Mouse (Mus musculus) right cerebral cortex, postnatal 25 days (tissue): Measurements from ENCODE around the gene Foxo3.

Experiments
- DNase-seq: peaks from one replicate; pipeline ENCODE4 v3.0.0; 2022

Gene Foxo3

DNA sequence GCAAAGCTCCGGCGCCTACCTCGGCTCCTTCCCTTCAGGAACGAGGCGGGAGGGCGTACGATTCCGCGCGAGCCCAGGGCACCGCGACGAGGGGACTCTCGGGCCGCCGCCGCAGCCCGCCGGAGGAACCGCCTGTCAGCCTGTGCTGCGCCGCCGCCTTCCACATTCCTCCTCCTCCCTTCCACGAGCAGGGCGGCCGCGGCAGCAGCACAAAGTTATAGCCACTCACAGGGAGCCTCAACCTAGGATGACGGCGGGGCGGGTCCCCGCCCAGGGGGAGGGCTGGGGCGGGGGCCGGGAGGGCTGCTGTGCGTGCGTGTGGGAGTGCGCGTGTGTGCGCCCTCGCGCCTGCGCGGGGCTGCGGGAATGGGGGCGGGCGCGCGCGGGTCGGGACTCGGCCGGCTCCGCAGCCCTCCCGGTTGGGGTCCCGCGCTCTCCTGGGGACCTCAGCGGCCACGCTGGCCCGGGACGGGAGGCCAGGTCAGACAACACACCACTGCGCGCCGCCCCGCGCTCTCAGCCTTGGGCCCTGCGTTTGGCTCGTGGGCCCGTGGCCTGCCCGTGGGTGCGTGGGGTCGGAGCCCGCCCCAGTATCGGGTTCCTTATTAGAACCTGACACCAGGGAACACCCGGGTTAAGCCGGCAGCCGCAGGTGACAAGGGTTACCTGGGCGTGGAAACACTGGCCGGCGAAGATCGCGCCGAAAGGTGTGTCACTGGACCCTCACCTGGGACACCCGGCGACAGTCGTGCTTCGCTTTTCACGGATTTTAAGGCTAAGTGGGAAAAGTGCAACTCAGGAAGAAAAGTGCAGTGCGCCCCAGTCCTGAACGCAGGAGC, at the start of gene Foxo3:
TSS of gene Foxo3 (minus strand) at position 249 of the 839 bp plus-strand sequence.
- peak; percentile 91 for DNase-seq

DNA sequence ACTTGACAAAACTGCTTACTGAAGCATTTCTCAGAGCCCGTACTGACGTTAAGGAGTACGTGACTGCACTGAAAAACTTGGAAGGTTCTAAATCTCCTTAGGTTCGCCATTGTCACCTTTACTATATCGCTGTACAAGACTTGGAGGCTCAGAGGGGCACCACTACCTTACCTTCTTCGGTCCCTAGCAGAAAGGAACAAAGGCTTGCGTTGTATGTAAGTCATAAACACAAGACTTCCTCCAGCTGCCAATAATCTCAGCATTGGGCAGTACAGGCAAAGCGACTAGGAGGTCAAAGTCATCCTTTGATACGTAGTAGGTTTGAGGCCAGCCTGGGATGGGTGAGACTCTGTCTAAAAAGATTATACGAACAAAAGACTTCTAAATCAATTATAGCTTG, 48.8 kb upstream of the Foxo3 start:
- no peak for DNase-seq

DNA sequence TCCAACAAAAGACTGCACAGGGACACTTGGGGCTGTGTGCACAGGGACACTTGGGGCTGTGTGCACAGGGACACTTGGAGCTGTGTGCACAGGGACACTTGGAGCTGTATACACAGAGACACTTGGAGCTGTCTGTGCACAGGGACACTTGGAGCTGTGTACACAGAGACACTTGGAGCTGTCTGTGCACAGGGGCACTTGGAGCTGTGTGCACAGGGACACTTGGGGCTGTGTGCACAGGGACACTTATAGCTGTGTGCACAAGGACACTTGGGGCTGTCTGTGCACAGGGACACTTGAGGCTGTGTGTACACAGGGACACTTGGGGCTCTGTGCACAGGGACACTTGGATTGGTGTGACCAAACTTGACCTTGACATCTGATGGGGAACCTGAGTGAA, 47.4 kb upstream of the Foxo3 start:
- no peak for DNase-seq

DNA sequence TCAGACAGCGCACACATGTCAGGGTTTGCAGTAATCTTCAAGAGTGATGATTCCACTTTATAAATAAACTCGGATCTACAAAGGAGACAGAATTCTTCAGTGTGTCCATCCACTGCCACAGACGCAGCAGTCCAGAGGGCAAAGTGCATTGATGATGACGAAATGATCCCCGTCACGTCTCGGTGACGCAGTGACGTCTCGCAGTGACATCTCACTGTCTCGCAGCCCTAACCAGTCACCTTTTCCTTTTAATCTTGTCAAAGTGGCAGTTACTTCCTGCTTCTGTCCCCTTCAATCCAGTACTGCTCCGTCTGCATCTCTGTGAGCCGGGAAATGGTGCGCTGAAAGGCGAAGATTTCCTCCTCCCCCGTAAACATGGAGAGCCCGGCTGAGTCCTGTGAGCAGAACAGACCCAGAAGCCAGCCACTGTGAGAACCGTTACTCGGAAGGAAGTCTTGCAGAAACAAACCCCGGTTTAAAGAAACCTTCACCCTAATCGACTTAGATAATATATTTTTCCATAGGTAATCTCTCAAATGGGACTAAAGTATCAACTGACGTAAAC, 36.7 kb upstream of the Foxo3 start:
- DNase-seq = no peak

DNA sequence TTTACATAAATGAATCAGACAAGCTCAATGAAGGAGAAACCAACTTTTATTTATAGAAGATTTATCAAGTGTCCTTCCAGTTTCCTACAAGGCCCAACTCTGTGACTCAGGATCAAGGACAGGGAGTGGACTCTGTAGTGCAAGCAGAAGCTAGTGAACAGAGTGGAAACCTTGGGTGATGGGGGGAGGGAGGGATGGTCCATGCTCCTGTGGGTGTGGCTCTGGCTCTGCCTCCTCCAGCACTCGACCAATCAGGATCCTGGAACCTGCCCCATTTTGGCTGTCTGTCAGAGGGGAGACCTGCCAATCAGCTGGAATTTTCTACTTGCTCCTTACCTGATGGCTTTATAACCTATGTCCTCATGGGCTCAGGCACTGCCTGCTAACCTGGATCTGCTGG, 36.0 kb upstream of the Foxo3 start:
- no peak for DNase-seq

DNA sequence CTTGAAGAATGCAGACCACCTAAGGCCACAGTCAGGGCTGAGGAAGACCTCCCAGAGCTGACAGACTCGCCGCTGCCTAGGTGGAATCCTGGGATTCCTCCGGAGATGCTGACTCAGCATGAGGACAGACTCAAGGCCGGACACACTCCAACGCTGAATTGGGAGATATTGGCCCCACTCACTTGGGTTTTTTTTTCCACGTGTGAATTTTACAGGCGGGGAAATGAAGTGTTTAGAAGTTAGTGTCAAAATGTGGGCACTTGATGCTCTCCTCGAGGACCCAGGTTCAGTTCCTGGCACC, 32.1 kb upstream of the Foxo3 start:
- DNase-seq = no peak

DNA sequence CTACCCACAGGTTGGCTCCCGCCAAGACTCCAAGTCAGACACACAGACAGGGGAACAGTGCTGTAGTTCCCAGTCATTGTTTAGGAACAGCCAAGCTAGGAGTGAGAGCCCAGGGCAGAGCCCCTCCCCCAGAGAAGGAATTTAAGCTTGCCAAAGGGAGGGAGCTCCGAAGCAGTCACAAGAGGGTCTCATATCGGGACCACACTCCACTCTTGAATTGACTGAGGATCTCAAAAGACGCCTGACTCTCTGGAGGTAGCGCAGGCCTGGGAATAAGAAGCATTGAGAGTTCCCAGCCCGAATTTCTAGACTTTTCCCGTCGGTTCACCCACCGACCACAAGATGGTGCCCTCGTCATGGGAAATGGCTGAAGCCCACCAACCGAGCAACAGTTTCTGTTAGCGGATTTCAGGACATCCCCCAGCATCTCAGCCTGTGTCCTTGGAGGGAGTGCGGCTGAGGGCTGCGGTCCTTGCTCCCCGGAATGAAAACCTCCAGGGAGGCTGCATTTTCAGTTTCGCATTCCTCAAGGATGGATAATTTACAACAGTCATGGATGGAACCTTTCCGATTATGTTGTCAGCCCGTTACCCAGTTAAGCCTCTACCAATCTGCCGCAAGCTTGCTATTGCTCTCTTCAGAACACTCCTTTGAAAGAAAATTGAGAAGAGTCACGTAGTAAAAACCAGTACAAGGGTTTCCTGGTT, 31.6 kb upstream of the Foxo3 start:
- DNase-seq = peak; percentile 84

DNA sequence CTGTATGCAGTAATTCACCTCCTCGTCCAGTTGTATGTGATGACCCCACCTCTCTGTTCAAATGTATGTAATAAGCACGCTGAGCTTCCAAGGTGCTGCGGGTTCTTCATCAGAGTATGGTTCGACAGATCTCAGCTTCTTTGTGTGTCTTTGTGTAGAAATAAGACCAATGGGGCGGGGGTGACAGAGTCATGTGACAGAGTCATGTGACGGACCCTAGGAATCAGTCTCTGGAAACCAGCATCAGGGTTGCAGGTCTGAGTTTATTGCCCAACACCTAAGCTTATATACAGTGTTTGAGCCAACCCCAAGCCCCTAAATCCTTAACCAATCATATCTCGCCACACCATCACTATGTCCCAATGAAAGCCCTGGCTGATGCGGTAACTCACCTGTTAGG, 29.9 kb upstream of the Foxo3 start:
- DNase-seq = no peak

DNA sequence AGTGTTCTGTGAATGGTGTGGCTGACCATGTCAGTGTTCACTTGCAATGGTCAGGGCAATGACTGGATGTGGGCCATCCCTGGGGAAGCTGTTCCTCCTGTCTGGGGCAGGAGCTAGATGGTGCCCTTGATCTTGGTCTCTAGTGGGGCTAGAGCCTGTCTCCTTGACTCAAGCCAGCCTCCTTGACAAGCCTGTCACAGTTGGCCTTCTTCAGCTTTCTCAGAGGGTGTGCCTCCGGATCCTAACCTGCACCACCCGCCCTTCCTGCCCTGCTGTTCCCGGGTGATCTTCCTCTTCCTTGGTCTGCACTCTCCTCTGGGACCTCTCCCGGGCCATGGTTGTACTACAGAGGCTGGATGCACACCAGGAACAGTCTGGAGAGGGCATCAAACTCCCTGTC, 24.2 kb upstream of the Foxo3 start:
- no peak for DNase-seq

DNA sequence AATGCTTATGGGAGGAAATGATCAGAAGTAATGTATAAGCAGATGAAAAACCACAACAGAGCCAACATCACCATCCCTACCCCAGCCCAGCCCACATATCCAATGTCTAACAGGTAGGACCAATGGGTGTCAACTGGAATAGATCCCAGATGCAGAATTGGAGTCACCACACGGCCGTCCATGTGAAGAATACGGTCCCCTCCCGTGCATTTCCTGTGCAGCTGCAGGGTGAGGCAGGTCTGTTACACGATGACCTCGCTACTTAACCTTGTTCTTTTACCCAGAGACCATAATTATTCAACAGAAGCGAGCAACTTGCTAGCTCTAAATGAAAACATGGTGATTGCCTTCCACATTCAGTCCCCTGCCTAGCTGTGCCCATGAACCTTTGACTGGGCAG, 23.4 kb upstream of the Foxo3 start:
- DNase-seq = no peak

DNA sequence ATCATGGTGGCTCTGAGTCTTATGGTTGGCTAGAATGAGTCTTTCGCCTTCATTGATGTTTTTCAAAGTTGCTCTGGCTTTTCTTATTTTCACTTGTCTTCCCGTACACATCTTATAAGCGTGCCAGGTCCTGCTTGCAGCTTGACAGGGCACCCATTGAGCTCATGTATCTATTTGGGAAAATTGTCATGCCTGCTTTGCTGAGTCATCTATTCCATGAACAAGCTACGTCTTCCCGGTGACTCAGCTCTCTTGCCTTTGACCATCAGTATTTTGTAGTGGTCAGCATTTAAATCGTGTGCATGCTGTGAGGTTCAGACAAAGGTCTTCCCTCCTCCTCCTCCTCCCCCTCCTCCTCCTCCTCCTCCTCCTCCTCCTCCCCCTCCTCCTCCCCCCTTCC, 22.9 kb upstream of the Foxo3 start:
- no peak for DNase-seq

DNA sequence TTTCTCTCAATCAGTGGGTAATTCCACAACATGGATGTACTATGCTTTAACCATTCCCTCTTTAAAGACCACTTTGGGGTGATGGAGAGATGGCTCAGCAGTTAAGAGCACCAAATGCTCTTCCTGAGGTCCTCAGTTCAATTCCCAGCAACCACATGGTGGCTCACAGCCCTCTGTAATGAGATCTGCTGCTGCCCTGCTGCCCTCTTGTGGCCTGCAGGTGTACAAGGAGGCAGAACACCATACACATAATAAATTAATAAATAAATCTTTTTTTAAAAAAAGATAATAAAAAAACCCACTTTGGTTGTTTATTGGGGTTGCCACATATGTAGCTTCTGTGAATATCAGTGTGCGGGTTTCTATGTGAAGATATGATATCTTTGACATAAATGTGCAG, 21.4 kb upstream of the Foxo3 start:
- DNase-seq = no peak

DNA sequence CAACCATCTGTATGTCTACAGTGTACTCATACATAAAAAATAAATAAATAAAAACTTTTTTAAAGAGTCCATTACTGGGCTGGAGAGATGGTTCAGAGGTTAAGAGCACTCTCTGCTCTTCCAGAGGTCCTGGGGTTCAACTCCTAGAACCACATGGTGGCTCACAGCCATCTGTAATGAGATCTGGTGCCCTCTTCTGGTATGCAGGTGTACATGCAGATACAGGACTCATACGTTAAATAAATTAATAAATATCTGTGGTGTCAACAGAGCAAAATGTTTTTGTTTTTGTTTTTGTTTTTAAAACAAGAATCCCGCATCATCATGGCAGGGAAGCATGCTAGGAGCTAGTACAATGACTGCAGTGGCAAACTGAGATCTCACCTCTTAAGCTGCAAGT, 20.6 kb upstream of the Foxo3 start:
- DNase-seq = no peak

DNA sequence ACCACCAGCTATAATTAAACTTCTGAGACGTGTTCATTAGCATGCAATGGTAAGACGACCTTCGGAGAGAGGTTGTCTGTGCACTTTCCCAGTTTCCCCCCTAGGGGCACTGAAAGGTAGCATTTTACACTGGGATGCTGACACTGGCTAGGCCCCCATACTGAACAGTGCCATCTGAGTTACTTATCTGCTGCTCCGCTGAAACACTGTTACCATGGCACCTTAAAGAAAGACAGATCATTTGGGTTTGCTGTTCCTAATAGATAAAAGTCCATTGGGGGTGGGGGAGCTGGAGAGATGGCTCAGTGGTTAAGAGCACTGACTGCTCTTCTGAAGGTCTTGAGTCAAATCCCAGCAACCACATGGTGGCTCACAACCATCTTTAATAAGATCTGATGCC, 20.0 kb upstream of the Foxo3 start:
- DNase-seq = no peak

DNA sequence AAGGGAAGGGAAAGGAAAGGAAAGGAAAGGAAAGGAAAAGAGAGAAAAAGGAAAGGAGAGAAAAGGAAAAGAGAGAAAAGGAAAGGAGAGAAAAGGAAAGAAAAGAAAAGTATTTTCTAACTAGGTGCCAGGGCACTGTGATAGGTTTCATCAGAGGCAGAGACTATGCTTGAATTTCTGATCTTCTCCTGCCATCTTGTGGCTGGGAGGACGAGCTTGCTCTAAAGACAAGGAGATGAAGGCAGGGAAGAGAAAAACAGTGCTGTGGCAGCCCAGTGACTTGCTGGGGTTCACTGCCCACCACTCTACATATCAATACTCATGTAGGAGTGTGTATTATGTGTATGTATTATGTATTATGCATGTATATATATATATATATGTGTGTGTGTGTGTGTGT, 18.5 kb upstream of the Foxo3 start:
- no peak for DNase-seq

DNA sequence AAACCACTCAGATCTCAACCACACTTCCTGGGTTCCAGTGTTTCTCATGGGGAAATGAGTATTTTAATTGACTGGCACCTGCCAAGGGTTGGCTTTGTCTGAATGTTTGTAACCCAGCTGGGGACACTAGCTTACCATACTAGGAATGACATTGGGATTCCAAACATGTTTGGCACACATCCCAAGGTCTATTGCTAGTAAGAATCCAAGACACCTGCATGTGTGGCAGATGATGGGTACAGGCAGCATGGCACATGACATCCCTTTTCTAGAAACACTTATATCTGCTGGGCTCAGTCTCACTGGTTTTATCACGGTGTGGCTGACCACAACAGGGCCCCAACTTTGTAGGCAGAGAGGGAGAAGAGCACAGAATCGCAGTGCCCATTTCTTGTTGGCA, 17.8 kb upstream of the Foxo3 start:
- no peak for DNase-seq

DNA sequence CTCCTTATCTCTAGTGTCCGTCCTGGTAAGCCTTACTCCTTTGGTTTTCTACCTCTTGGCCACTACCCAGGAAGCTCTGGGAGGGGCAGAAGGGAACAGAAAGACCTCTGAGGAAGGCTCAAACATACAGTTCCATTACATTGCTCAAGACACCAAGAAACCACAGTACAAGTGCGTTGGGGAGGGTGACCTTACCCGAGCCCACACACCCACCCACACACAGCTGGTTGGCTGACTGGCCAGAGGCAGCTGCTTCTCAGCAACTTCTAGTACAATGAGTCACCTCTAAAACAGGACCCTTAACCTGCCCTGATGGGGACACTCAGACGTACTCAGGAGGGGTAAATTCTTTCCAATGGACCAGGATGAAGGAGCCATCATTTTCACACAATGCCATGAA, 17.3 kb upstream of the Foxo3 start:
- no peak for DNase-seq

DNA sequence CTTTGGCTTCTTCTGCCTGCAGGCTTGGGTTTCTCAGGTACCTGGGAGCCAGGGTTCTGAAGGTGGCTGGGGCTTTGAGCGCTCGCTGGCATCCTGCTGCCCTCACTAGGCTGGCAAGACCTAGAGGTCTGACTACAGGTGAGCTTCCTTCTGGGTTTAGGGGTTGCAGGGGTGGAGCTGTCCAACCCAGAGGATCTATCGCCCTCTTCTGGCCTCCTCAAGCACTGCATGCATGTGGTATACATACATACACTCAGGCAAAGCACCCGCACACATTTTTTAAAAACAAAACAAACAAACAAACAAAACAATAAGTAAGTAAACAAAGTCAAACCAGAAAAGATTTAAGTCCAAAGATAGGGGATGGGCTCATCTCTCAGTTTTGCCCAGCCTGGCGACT, 14.8 kb upstream of the Foxo3 start:
- no peak for DNase-seq

DNA sequence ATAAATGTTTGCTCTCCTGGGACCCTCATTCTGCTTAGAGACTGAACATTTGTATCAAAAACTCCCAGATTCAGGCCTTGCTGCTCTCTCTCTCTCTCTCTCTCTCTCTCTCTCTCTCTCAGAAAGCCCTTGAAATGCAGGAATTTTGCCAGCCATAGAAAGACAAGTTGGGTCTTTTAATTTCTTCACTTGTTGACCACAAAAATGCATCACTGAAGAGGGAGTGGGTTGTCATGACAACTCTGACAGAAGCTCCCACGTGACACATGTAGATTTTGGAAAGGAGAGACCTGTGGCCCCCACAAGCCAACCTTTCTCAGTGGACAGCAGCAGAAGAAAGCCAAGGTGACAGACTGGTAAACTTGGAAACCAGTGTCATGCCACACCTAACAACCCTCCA, 11.1 kb upstream of the Foxo3 start:
- no peak for DNase-seq

DNA sequence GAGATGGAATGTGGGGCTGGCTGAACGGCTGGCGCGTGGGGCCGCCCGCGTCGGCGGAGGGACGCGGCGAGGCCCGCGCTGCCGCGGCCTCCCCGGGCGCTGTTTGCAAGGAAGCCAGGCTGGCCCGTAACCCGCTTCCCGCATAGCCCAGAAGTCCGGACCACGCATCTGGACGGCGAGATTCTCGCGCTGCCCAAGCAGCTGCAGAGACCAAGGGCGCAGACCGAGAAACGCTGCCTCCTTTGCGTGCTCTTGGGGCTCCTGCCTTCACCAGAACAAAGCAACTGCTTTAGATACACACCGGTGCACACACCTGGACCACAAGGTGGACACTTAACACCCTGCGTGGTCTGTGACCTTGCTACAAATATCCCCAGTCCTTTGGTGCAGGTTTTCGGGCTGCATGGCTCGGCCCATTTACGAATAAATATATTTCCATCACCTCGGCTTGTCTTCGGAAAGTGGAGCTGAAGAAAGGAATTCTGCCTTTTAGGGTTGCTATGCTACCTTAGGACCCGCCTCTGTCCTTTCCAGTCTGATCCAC, 1.8 kb upstream of the Foxo3 start:
- no peak for DNase-seq

DNA sequence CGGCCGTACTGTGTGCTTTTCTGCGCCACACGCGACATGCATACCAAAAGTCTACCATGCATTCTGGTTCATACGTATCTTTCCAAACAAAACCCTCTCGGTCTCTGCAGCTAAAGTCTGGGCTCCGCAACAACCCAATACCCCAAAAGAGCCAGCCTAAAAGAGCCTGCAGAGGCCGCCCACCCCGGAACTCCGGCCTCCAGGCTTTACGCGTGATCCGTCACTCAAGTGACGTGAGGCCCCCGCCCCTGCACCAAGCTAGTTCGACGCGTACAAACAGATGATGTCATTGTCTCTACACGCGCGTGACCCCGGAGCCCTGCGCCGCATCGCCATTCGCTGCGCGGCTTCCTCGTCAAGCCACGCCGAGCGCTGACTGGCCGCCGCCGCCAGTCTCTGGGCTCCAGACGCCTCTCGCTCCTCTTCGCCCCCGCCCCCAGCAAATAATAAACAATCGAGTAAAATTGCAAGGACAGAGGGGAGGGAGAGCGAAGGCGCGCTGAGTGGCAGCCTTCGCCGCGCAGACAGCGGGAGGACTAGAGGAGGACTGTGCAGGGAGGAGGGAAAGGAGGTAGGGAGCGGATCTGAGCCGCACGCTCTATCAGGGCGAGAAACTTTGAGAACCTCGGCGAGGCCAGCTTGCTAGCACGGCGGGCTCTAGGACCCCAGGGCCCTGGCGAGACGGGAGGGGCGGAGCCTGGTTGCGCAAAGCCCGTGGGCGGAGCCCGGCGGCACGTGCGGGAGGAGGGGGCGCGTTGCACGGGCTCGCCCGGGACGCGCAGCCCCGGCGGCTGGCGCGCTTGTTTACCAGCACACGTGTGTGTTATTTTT, 1.1 kb upstream of the Foxo3 start:
- DNase-seq = peak; percentile 99

DNA sequence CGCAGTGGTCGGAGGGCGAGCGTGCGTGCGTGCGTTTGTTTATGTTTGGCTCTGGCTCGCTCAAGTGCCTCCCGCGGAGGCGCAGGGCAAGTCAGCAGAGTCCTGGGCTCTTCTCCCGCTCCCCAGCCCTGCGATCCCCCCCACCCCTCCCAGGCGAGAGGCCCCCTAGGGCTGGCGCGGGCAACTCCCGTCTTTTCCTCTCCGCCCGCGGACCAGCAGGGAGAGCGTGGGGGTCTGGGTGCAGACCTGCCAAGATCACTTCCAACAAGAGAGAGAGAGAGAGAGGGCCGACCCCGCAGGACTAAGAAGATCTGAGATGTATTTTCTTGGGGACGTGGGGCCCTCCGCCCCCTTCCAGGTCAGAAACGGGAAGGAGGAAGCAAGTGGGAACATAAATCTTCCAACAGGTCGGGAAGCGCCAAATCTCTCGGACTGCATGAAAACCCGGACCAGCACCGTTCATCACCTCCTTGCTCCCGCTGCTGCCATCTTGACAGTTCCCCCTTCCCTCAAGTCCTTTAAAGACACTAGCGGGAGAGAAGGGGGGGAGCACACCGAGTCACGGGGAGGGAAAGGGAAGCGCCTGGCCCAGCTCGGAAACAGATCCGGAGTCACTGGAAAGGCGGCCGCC, 569 bp downstream of the Foxo3 start:
- no peak for DNase-seq

DNA sequence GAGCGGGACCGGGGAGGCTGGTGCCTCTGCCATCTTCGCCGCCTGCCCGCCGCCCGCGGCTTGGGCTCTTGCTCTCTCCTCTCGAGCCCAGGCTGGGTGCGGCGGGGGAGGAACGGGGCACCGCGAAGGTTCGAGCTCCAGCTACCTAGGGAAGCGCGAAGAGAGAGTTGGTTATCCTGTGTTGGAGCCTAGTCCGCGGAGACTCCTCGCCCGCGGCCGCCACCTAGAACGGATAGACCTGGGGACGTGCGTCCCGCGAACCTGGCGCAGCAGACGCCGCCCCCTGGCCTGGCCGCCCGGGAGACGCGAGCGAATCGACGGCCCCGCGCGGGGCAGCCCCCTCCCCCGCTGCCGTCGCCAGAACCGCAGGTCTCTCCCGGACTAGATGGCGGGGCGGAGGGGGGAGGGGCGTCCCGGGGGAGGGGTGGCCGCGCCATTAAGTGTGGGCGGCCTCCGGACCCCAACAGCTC, 1.1 kb downstream of the Foxo3 start:
- peak; percentile 58 for DNase-seq
